Mouse (Mus musculus): Measurements from ENCODE around the gene Mfsd11. TPM values are rescaled to one million over a fixed set of nuclear protein-coding genes. Genes with fewer than 3 reads are reported as not detected.

The Mfsd11 gene
- polyA plus RNA-seq, 1 experiment from 2014 or later, result 51.5 TPM

DNA sequence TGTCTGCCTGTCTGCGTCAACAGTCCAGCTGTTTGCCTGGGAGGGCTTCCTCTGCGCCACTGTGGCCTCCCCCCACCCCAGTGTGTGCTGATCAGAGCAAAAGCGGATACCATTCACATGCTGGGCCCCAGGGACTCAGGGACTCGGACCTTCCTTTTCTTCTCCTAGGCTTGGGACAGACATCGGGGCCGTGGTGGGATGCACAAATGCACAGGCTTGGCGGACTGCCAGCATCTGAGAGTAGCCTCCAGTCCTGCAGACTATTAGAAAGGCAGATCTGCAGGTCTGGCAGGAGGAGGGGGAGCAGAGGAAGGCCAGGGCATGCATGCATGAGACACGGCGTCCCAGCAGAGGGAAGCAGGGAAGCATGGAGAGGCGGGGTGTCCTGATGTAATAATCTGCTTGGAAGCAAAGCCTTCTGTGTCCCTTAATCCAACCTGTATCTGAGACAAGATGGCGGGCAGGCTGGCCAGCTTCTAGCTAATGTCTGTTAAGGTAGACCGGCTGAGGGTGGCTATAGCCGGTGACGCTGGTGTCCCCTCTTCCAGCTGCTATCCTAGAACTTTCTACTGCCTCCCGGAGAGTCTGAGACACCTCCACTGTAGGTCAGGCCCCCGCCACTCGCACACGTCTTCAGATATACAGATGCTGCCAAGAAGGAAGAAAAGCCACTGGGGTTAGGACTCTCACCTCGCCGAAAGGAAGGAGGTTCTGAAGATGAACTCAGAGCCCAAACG is 39.3 kb upstream of the Mfsd11 start:
- Histone ChIP-seq H3K27ac (peak overlapping the region; percentile 98), H3K27me3 (replicated peaks) (no peaks in the 10 kb centered on the region), H3K4me2 (no peak overlapping the region), H3K9me3 (no peaks in the 10 kb centered on the region), H3K4me1 (peaks cover 63% of the 10 kb centered on the region), H3K36me3 (replicated peaks) (no peaks in the 10 kb centered on the region), H3K4me3 (no peak overlapping the region), H3K9ac (no peak overlapping the region)
- ATAC-seq (replicated peaks), result peak; percentile 28; the same call in 1 of the 2 replicates
- WGBS, result 32% methylated on average over 21 of the region's 21 CpGs

DNA sequence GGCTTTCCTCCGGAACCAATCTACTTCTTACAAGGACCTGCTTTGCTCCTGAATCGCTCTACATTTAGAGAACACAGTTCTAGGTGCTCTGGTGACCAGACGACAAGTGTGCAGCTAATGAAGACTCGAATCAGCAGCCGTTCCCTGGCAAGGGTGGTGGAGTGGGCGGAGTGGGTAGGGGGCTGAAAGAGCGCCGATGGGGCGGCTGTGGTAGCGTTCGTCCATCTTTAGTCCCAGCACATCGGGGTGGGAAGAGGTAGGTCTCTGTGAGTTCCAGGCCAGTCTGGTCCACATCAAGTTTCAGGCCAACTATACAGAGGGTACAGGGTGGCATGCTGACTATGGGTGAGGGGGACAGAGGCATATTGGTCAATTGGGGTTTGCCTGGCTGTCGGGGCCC is 38.6 kb upstream of the Mfsd11 start:
- no peak overlapping the region for H3K4me2 ChIP-seq
- 63% methylated on average over 13 of the region's 13 CpGs for WGBS
- H3K36me3 ChIP-seq (replicated peaks), result no peaks in the 10 kb centered on the region
- H3K4me1 ChIP-seq, result peaks cover 58% of the 10 kb centered on the region
- H3K27me3 ChIP-seq (replicated peaks), result no peaks in the 10 kb centered on the region
- no peaks in the 10 kb centered on the region for H3K9me3 ChIP-seq
- H3K9ac ChIP-seq, result no peak overlapping the region
- ATAC-seq (replicated peaks), result no peak
- peak overlapping the region; percentile 98 for H3K27ac ChIP-seq
- H3K4me3 ChIP-seq, result no peak overlapping the region

DNA sequence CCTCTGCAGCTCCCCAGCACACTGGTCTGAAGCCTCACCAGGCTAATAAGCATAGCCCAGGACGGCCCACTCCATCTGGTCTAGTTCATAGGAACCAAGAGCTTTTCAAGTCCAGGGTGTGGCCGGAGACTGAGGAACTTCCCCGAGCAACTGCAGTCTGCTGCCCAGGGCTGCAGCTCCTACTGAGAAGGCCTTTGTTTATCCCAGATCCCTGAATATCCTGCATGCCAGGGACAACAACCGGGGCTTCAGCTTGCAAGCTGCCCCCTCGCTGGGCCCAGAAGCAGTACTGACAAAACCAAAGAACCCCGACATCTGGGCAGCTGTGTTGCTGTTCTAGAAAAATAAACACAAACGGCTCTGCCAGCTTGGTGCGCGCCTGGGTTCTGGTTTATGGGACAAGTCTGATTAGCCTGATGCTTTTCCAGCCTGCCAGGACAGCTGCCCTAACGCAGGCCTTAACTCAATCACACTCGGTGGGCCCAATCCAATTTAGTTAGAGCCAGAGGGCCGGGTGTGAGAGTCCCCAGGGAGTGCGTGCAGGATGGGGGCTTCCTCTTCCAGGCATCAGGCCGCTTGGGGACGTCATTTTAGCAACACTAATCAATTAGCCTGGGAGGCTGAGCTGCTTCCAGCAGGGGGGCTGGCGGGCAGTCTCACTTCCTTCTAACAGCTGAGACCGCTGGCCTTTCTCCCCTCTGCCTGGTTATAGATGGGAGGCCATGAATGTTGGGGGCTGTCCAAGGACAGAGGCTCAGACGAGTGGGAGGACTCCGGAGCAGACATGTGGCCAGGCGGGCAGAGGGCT is 38.0 kb upstream of the Mfsd11 start:
- Histone ChIP-seq H3K36me3 (replicated peaks) (no peaks in the 10 kb centered on the region), H3K4me2 (peak overlapping the region; percentile 9; the same call in 1 of the 2 replicates), H3K27me3 (replicated peaks) (no peaks in the 10 kb centered on the region), H3K9ac (no peak overlapping the region; the same call in 1 of the 2 replicates), H3K4me1 (peaks cover 53% of the 10 kb centered on the region), H3K27ac (peak overlapping the region; percentile 98), H3K4me3 (no peak overlapping the region), H3K9me3 (no peaks in the 10 kb centered on the region)
- no peak for ATAC-seq (replicated peaks)
- 7% methylated on average over 20 of the region's 20 CpGs for WGBS

DNA sequence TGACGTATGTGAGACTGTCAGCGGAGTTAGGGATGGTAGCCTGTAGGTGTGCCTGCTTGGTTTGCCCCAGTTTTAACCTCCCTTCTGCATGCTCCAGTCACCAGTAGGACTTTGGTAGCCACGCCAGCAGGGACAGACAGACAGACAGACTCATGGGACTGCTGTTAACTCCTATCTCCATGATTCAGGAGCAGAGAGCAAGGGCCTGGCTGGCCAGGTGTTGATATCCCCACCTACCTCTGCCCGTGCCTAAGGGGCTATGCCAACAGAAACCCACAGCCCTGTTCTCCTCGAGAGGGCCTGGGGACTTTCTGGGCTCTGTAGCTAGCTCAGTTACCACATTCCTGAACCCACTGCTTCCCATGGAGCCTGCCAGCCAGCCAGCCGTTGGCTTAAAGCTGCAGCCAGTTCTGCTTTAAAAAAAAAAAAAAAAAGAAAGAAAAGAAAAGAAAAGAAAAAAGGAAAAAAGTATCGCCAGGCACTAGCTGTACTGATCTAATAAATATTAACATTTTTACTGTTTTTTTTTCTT is 37.3 kb upstream of the Mfsd11 start:
- no peak overlapping the region; the same call in 1 of the 2 replicates for H3K9ac ChIP-seq
- H3K4me2 ChIP-seq, result peak overlapping the region; percentile 9; the same call in 1 of the 2 replicates
- peak overlapping the region; percentile 98 for H3K27ac ChIP-seq
- no peaks in the 10 kb centered on the region for H3K9me3 ChIP-seq
- H3K4me1 ChIP-seq, result peaks cover 52% of the 10 kb centered on the region
- WGBS, result 22% methylated on average over 7 of the region's 7 CpGs
- H3K4me3 ChIP-seq, result no peak overlapping the region
- H3K27me3 ChIP-seq (replicated peaks), result no peaks in the 10 kb centered on the region
- no peaks in the 10 kb centered on the region for H3K36me3 ChIP-seq (replicated peaks)
- no peak for ATAC-seq (replicated peaks)

DNA sequence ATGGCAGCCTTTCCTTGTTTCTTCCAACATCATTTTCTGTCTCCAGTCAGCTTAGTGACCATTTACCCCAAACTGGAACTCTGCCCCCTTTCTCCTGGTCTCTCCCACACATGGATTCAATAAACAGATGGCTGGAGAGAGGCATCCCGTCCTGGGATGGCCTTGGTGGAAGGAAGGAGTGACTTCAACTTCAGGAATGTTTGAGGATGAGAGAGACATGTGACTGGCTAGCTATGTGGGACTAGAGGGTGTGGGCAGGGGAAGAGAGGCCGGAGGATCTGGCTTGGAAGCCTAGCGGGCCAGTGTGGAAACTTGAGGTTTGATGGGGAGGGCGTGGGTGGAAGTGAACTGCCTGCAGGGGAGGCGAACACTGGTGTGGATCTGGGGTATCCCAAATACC is 35.5 kb upstream of the Mfsd11 start:
- peaks cover 35% of the 10 kb centered on the region for H3K4me1 ChIP-seq

DNA sequence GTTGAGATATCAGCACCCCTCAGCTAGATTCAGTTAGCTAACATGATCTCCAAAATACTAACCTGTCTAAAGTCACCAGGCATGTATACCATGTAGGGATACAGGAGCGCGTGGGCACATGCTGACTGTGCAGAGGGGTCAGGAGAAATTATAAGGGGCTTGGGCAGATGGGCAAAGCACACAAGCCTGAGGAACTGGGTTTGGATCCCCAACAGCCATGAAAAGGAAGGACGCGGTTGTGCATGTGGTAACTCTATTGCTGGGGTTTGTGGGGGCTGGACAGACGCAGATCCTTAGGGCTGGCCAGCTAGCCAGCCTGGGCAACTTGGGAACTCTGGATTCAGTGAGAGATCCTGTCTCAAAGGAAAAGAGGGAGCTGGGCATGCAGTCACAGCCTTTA is 34.7 kb upstream of the Mfsd11 start:
- H3K4me3 ChIP-seq, result no peak overlapping the region
- peaks cover 34% of the 10 kb centered on the region for H3K4me1 ChIP-seq
- H3K27me3 ChIP-seq (replicated peaks), result no peaks in the 10 kb centered on the region
- no peak overlapping the region for H3K4me2 ChIP-seq
- H3K27ac ChIP-seq, result no peak overlapping the region
- no peaks in the 10 kb centered on the region for H3K36me3 ChIP-seq (replicated peaks)
- ATAC-seq (replicated peaks), result no peak
- H3K9ac ChIP-seq, result no peak overlapping the region
- 95% methylated on average over 5 of the region's 5 CpGs for WGBS
- no peaks in the 10 kb centered on the region for H3K9me3 ChIP-seq

More for the DNA sequence above, 35.5 kb upstream of the Mfsd11 start:
- no peak overlapping the region for H3K4me3 ChIP-seq
- no peaks in the 10 kb centered on the region for H3K9me3 ChIP-seq
- no peak overlapping the region for H3K4me2 ChIP-seq
- H3K36me3 ChIP-seq (replicated peaks), result no peaks in the 10 kb centered on the region
- H3K27me3 ChIP-seq (replicated peaks), result no peaks in the 10 kb centered on the region
- H3K27ac ChIP-seq, result no peak overlapping the region
- H3K9ac ChIP-seq, result no peak overlapping the region
- no peak for ATAC-seq (replicated peaks)
- 97% methylated on average over 5 of the region's 5 CpGs for WGBS

DNA sequence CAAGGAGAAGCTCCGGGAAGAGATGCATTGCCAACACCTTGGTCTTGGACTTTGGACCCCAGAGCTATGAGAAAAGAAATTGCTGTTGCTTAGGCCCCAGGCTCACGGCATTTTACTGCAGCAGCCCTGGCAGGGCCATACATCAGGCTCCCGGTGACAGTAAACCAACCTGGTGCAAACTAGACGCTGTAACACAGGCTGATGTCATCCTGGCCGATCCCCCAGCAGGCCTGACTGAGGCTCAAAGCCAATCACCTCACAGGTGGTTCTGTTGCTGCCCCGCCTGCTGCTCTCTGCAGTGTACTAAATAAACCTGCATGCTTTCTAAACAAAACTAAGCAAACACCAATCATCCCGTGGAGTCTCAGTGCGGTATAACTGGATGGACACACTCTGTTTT is 33.5 kb upstream of the Mfsd11 start:
- Histone ChIP-seq H3K4me2 (no peak overlapping the region), H3K9ac (no peak overlapping the region), H3K4me1 (peaks cover 23% of the 10 kb centered on the region), H3K4me3 (no peak overlapping the region), H3K36me3 (replicated peaks) (no peaks in the 10 kb centered on the region), H3K27me3 (replicated peaks) (no peaks in the 10 kb centered on the region), H3K9me3 (no peaks in the 10 kb centered on the region), H3K27ac (no peak overlapping the region)
- no peak for ATAC-seq (replicated peaks)
- 78% methylated on average over 8 of the region's 8 CpGs for WGBS

DNA sequence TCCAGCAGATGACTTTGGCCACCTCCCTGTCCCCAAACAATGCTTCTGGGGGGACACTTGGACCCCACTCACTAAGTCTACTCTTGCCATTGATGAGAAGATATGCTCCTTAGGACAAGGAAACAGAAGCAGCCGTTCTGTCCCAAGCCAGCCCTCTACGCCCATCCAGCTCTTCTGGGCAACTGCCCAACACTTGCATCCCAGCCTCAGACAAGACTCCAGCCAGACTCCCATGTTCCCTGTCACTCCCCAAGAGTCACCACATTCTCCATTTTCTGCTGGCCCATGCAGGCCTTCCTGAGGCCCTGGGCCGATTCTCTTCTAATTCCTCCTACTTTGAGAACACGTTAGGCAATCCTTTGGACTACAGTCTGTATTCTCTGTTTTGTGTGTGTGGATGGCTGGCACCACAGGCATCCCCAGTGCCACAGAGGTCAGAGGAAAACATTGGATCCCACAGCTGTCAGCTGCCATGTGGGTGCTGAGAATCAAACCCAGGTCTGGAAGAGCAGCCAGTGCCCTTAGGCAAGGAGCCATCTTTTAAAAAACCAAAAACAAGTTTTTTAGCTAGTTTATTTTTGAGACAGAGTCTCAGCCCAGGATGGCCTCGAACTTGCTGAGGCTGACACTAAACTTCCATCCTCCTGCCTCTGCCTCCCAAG is 32.2 kb upstream of the Mfsd11 start:
- ATAC-seq (replicated peaks), result no peak
- H3K9ac ChIP-seq, result no peak overlapping the region
- 83% methylated on average over 5 of the region's 5 CpGs for WGBS

DNA sequence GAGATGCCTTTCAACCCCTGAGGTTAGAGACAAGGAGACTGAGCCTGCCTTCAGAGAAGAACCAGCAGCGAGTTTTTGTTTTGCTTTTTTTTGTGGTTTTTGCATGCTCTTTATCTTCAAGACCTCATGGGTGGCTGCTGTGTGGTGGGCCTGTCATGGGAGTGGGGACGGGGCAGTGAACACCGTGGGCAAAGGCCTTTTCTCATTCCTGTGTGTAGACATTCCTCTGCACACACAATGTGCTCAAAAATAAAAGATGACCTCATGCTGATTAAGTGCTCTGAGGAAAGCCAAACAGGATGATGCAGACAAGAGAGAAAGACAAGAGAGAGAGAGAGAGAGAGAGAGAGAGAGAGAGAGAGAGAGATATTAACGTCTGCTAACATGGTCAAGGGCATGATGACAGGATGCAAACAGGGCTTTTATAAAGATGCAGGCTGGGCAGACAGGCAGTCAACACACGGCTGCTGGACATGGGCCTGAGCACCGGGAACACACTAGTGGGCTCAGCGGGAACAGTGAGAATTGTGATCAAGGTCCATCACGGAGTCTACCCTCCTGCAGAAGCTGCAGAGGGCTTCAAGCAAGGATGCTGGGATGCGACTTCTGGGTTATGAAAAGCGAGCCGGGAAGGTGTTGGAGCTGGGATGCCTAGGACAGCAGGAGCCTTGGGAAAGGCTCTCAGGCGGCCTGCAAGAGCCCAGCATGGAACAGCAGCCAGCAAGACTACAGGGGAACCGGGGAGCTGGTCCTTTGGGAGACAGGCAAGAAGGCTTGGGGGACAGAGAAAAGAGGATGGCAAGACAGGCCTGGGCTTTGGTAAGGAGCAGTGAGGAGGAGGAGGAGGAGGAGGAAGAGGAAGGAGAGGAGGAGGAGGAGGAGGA is 30.9 kb upstream of the Mfsd11 start:
- Histone ChIP-seq H3K4me2 (no peak overlapping the region), H3K4me1 (peaks cover 14% of the 10 kb centered on the region), H3K9me3 (no peaks in the 10 kb centered on the region), H3K27ac (no peak overlapping the region), H3K27me3 (replicated peaks) (no peaks in the 10 kb centered on the region), H3K9ac (no peak overlapping the region), H3K36me3 (replicated peaks) (no peaks in the 10 kb centered on the region), H3K4me3 (no peak overlapping the region)
- no peak for ATAC-seq (replicated peaks)
- 47% methylated on average over 13 of the region's 13 CpGs for WGBS

More for the DNA sequence above, 32.2 kb upstream of the Mfsd11 start:
- Histone ChIP-seq H3K4me3 (no peak overlapping the region), H3K27ac (no peak overlapping the region), H3K36me3 (replicated peaks) (no peaks in the 10 kb centered on the region), H3K4me1 (peaks cover 9% of the 10 kb centered on the region), H3K27me3 (replicated peaks) (no peaks in the 10 kb centered on the region), H3K4me2 (no peak overlapping the region), H3K9me3 (no peaks in the 10 kb centered on the region)

DNA sequence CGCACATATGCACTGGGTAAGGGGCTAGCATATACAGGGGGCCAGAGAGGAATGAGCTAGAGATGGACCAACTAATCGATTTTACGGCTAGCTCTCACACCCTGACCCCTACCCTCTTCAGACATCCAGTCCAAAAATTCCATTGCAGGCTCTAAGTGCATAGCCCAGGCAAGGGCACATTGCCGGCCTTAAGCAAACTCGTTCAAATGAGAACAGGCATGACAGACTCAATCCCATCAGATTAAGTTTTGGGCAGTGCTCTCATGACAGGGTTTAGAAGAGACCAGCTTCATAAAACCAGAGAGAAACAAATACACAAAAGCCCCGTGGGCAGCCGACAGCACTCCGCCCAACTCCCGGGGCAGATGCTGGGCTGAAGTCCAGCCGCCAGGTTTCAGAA is 30.0 kb upstream of the Mfsd11 start:
- 53% methylated on average over 10 of the region's 10 CpGs for WGBS
- Histone ChIP-seq H3K27me3 (replicated peaks) (no peaks in the 10 kb centered on the region), H3K9ac (no peak overlapping the region), H3K27ac (no peak overlapping the region), H3K36me3 (replicated peaks) (no peaks in the 10 kb centered on the region), H3K9me3 (no peaks in the 10 kb centered on the region), H3K4me2 (no peak overlapping the region), H3K4me1 (peaks cover 23% of the 10 kb centered on the region), H3K4me3 (no peak overlapping the region)
- ATAC-seq (replicated peaks), result no peak

DNA sequence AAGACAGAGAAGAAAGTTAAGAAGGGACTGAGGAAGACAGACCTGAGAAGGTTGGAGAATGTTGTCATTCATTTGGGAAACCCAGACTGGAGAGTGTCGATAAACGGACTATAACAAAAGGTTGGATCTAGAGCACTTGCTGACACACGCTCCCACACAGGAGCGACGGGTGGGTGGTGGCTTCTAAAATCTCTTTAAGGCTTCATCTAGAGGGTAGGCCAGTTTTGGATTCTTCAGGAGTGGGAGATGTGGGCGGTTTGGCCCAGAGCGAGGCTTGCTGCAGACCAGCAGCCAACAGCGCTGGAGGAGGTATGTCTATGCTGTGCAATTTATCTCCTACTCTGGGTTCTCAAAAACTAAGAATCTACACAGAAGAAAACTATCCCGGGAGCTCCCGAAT is 29.6 kb upstream of the Mfsd11 start:
- Histone ChIP-seq H3K4me3 (no peak overlapping the region), H3K9ac (no peak overlapping the region), H3K27ac (no peak overlapping the region), H3K36me3 (replicated peaks) (no peaks in the 10 kb centered on the region), H3K4me2 (no peak overlapping the region), H3K4me1 (peaks cover 27% of the 10 kb centered on the region), H3K9me3 (no peaks in the 10 kb centered on the region), H3K27me3 (replicated peaks) (no peaks in the 10 kb centered on the region)
- ATAC-seq (replicated peaks), result no peak
- 88% methylated on average over 10 of the region's 10 CpGs for WGBS

Data from midbrain, embryonic 15.5 days (tissue).